Mouse (Mus musculus) forebrain, postnatal 0 days (tissue): Measurements from ENCODE around the gene Sumo2. TPM values are rescaled to one million over a fixed set of nuclear protein-coding genes. Genes with fewer than 3 reads are reported as not detected.

Experiments used
- ATAC-seq: fragments of 200-750 bp; cut with Nextera tagmentation; 2 replicates; pipeline ENCODE4 v1.8.0; 2017; ENCODE audit warnings: mild to moderate bottlenecking, moderate library complexity
- DNase-seq: peaks from one replicate; pipeline ENCODE4 v3.0.0-alpha.2; 2015
- H3K27ac ChIP-seq: fragments of 300-500 bp; sonication (generic); 2 replicates; pipeline ENCODE4 v1.5.1; 2014; ENCODE audit warnings: low read depth, mild to moderate bottlenecking, antibody characterized with exemption, low read length, moderate library complexity, mixed read lengths
- H3K27me3 ChIP-seq: fragments of 300-500 bp; sonication (generic); 2 replicates; pipeline ENCODE4 v1.6.1; 2014; ENCODE audit warnings: mild to moderate bottlenecking, low read length, mixed read lengths; ENCODE audit not compliant: insufficient read depth
- H3K36me3 ChIP-seq: fragments of 300-500 bp; sonication (generic); 2 replicates; pipeline ENCODE4 v1.6.1; 2014; ENCODE audit warnings: mild to moderate bottlenecking, moderate library complexity; ENCODE audit not compliant: insufficient read depth
- H3K4me1 ChIP-seq: fragments of 300-500 bp; sonication (generic); 2 replicates; pipeline ENCODE4 v1.6.1; 2014; ENCODE audit warnings: antibody characterized with exemption; ENCODE audit not compliant: insufficient read depth
- H3K4me2 ChIP-seq: fragments of 300-500 bp; sonication (generic); 2 replicates; pipeline ENCODE4 v1.6.1; 2014; ENCODE audit warnings: low read depth, mild to moderate bottlenecking, moderate library complexity
- H3K4me3 ChIP-seq: fragments of 300-500 bp; sonication (generic); 2 replicates; pipeline ENCODE4 v1.5.1; 2014; ENCODE audit warnings: low read depth, low read length, mixed read lengths
- H3K9ac ChIP-seq: fragments of 300-500 bp; sonication (generic); 2 replicates; pipeline ENCODE4 v1.6.1; 2014; ENCODE audit warnings: mild to moderate bottlenecking
- H3K9me3 ChIP-seq: fragments of 300-500 bp; sonication (generic); 2 replicates; pipeline ENCODE4 v1.6.1; 2016; ENCODE audit warnings: low read length
- CTCF ChIP-seq: sonication (generic); IDR thresholded peaks from 2 replicates; pipeline ENCODE4 v1.5.1; 2016; ENCODE audit warnings: antibody characterized with exemption, control low read depth, low read depth
- WGBS: fragments of 180-500 bp; shearing (Covaris S2); extraction: QIAGEN DNeasy Blood & Tissue Kit; methylation state at CpG from one replicate; pipeline ENCODE4 v1.1.7; 2014; 5-methylcytosine and 5-hydroxymethylcytosine counted together
- polyA plus RNA-seq: library from polyadenylated mRNA; unstranded; fragments of >200 nt; fragmentation: Nextera tagmentation; extraction: Ambion mirVana; gene quantifications from 2 replicates; pipeline ENCODE4 v1.2.1, GENCODE M21; 2015
- total RNA-seq: library from RNA; depleted of rRNA; stranded (reverse); fragments of >200 nt; gene quantifications from 2 replicates; pipeline ENCODE4 v1.2.3, GENCODE M21; 2014

Sumo2 gene
- total and polyA plus RNA-seq, 2 experiments from 2014 or later, result 795 to 1,185 TPM

DNA sequence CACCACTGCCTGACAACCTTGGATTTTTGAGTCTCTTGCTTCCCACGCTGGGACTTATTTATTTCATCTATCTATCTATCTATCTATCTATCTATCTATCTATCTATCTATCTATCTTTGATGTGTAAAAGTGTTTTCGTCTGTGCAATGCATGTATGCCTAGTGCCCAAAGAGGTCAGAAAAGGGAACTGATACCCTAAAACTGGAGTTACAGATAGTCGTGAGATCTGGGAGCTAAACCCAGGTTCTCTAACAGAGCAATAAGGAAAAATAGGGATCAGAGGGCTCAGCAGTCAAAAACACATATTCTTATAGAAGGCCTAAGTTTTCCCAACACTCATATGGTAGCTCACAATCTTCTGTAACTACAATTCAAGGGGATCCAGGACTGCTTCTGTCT, 16.5 kb downstream of the Sumo2 start:
- Histone ChIP-seq H3K4me3 (no peak overlapping the region), H3K9me3 (no peaks in the 10 kb centered on the region), H3K4me1 (no peaks in the 10 kb centered on the region), H3K9ac (no peak overlapping the region), H3K4me2 (no peak overlapping the region), H3K27ac (no peak overlapping the region), H3K27me3 (no peaks in the 10 kb centered on the region), H3K36me3 (peaks cover 20% of the 10 kb centered on the region)
- WGBS, result 90% methylated on average over 3 of the region's 3 CpGs
- no peak for DNase-seq
- no peak for TF ChIP-seq CTCF
- no peak for ATAC-seq

GRCm38 (mm10) chr11:115518693-115519092, 17.4 kb downstream of the Sumo2 start:
- no peak overlapping the region for H3K4me3 ChIP-seq
- H3K27me3 ChIP-seq, result no peaks in the 10 kb centered on the region
- no peak overlapping the region for H3K27ac ChIP-seq
- peaks cover 12% of the 10 kb centered on the region; the same call in 1 of the 2 replicates for H3K36me3 ChIP-seq
- 67% methylated on average over 9 of the region's 9 CpGs for WGBS
- no peak for DNase-seq
- H3K9me3 ChIP-seq, result no peaks in the 10 kb centered on the region
- no peak overlapping the region for H3K9ac ChIP-seq
- no peak for ATAC-seq
- H3K4me2 ChIP-seq, result no peak overlapping the region
- TF ChIP-seq CTCF, result no peak
- no peaks in the 10 kb centered on the region for H3K4me1 ChIP-seq

DNA sequence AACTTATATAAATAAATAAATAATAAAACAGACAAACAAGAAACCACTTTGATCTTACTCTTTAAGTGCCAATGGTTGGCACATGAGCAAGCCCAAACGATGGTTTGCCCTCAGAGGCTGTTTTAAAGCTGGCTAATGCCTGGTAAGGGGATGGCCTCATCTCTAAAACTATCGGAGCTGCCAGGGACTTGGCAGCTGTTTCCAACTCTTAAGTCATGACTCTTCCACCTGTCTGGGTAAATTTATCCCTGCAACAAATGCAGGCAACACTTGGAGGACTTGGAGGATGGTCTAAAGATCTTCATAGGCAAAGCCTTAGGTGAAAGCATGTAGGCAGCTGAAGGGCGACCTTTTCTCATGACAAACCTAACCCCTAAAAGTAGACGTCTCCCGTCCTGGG, 19.1 kb downstream of the Sumo2 start:
- ATAC-seq, result no peak
- Histone ChIP-seq H3K4me1 (no peaks in the 10 kb centered on the region), H3K27ac (no peak overlapping the region), H3K27me3 (no peaks in the 10 kb centered on the region), H3K4me2 (no peak overlapping the region), H3K36me3 (0 out of 2 replicates have a peak, but pooled peaks cover 4% of the 10 kb centered on the region), H3K4me3 (no peak overlapping the region), H3K9ac (no peak overlapping the region), H3K9me3 (no peaks in the 10 kb centered on the region)
- no peak for DNase-seq
- TF ChIP-seq CTCF, result no peak
- 81% methylated on average over 5 of the region's 5 CpGs for WGBS

DNA sequence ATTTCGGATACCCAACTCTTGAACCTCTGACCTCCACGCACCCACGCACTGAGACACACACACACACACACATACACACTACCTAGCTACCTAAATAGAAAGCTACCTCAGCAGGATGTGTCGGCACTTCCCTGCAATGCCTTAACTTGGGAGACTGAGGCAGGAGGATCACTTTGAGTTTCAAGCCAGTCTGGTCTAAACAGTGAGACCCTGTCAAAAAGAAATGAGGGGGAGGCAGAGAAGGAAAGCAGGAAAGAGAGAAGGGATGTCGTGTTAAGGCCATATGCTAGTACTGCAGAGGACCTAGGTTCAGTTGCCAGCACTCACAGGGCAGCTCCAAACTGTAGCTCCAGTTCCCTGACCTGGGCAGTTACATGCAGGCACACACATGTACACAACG, 21.1 kb downstream of the Sumo2 start:
- H3K27me3 ChIP-seq, result no peaks in the 10 kb centered on the region
- ATAC-seq (no peak), DNase-seq (no peak)
- no peak overlapping the region for H3K4me3 ChIP-seq
- no peak overlapping the region for H3K4me2 ChIP-seq
- TF ChIP-seq CTCF, result no peak
- no peak overlapping the region for H3K9ac ChIP-seq
- H3K4me1 ChIP-seq, result peaks cover 12% of the 10 kb centered on the region
- no peaks in the 10 kb centered on the region for H3K36me3 ChIP-seq
- WGBS, result 69% methylated on average over 6 of the region's 6 CpGs
- no peak overlapping the region for H3K27ac ChIP-seq
- no peaks in the 10 kb centered on the region for H3K9me3 ChIP-seq

DNA sequence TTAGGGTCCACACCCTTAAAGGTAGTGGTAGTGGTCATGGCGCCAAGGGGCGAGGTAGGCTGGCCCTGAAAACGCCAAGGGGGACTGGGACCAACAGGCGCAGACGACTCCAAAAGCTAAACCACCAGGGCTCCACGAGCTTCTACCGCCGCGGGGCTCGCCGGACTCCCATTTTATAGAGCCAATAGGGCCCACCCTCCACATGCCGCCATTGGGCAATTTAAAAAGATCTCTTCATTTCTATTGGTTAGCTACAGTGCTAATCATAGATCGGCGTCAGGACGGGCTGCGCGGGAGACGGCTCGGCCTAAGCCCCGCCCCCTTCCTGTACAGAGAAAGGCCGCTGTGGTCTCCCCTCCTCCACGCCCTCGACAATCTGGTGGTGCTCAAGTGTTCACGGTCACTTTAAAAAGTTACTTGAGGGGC, 21.8 kb downstream of the Sumo2 start, which contains the start of gene Jpt1:
Jpt1 (minus strand) TSS at position 150 of the 426 bp plus-strand sequence.
- peak within 1 kb of the TSS; percentile 99 for H3K9ac ChIP-seq
- H3K4me1 ChIP-seq, result peaks cover 16% of the 10 kb centered on the region
- ATAC-seq (peak; percentile 98), DNase-seq (peak; percentile 98)
- H3K36me3 ChIP-seq, result no peaks in the 10 kb centered on the region
- H3K4me3 ChIP-seq, result peak within 1 kb of the TSS; percentile 99
- TF ChIP-seq CTCF, result no peak
- H3K4me2 ChIP-seq, result peak within 1 kb of the TSS; percentile 77
- no peaks in the 10 kb centered on the region for H3K9me3 ChIP-seq
- no peaks in the 10 kb centered on the region for H3K27me3 ChIP-seq
- under 1% methylated on average over 24 of the region's 24 CpGs for WGBS
- peak within 1 kb of the TSS; percentile 91 for H3K27ac ChIP-seq

GRCm38 (mm10) chr11:115513271-115514237, 22.5 kb downstream of the Sumo2 start:
- Histone ChIP-seq H3K27ac (peak overlapping the region; percentile 91), H3K27me3 (no peaks in the 10 kb centered on the region), H3K9me3 (no peaks in the 10 kb centered on the region), H3K4me1 (peaks cover 21% of the 10 kb centered on the region), H3K4me2 (peak overlapping the region; percentile 77), H3K36me3 (no peaks in the 10 kb centered on the region), H3K9ac (peak overlapping the region; percentile 99), H3K4me3 (peak overlapping the region; percentile 99)
- under 1% methylated on average over 57 of the region's 57 CpGs for WGBS
- no peak; the same call in 1 of the 2 replicates for TF ChIP-seq CTCF
- ATAC-seq, result peak; percentile 63
- peak; percentile 71 for DNase-seq
